Mouse (Mus musculus) adrenal gland, adult 18-20 months (tissue): ENCODE data around the gene Gm20920. TPM values are rescaled to one million over a fixed set of nuclear protein-coding genes. Genes with fewer than 3 reads are reported as not detected.
"Not testable (repeated sequence)": the region's sequence is repeated elsewhere in the genome, so short reads cannot be mapped to it uniquely, and the experiment has no call there.

ENCODE experiments used
- DNase-seq, 2 experiments: peaks; one replicate each; pipeline ENCODE4 v3.0.0; 2021 to 2022; ENCODE audit warnings: low spot score in 2 of 2
- long read RNA-seq, 2 experiments: library from polyadenylated mRNA; stranded (forward); transcript quantifications; one replicate each; pipeline ENCODE4 v2.0.0; 2021
- total RNA-seq, 2 experiments: library from RNA; stranded (reverse); gene quantifications; 1 replicate in 1 of 2; 2 replicates in 1 of 2; pipeline ENCODE4 v1.2.3; 2021

The Gm20920 gene
- total RNA-seq, result not detected
- long read RNA-seq, experiment 1, result 0 reads
- long read RNA-seq, experiment 2, result 0 reads

DNA sequence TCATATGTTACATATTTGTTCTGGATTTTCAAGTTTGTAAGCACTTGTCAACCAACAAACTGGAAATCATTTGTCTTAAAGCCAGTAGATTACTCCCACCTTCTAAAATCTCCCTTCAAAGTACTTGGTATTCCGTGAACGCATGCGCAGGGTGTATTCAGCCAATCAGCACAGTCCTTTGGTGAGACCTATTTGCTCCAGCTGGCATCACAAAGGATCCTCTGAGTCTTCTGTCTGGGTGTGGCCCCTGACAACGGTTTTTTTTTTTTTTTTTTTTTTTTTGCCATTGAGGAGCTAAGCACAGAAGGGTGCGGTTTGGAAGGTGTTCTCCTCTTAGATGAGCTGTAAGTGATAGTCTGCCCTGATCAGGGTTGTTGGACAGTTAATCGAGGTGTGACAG is at the start of gene Gm20920:
Gene Gm20920 (plus strand): TSS at position 301 of the 400 bp plus-strand sequence.
- not testable (repeated sequence) for DNase-seq
